Mouse (Mus musculus) embryonic fibroblast, embryonic 13.5 days (primary cell): ENCODE results near the gene Slco1a6. TPM values are rescaled to one million over a fixed set of nuclear protein-coding genes. Genes with fewer than 3 reads are reported as not detected.
"Not testable (repeated sequence)": the region's sequence is repeated elsewhere in the genome, so short reads cannot be mapped to it uniquely, and the experiment has no call there.

ENCODE experiments used
- H3K27ac ChIP-seq: 2 replicates; pipeline ENCODE4 v1.5.1; 2012; ENCODE audit warnings: low read length, control low read depth, inconsistent platforms; ENCODE audit not compliant: insufficient read depth
- H3K4me1 ChIP-seq: 2 replicates; pipeline ENCODE4 v1.6.1; 2011; ENCODE audit warnings: low read length; ENCODE audit not compliant: control insufficient read depth, insufficient read depth
- H3K4me3 ChIP-seq: 2 replicates; pipeline ENCODE4 v1.5.1; 2011; ENCODE audit warnings: mild to moderate bottlenecking, control low read depth, low read length; ENCODE audit not compliant: insufficient read depth
- CTCF ChIP-seq: IDR thresholded peaks from 2 replicates; pipeline ENCODE4 v1.5.1; 2011; ENCODE audit warnings: mild to moderate bottlenecking, control low read depth, low read length, moderate library complexity, borderline replicate concordance; ENCODE audit not compliant: insufficient read depth
- POLR2A ChIP-seq: IDR thresholded peaks from 2 replicates; pipeline ENCODE4 v1.6.1; 2011; ENCODE audit warnings: low read depth, mild to moderate bottlenecking, control low read depth, low read length, moderate library complexity
- polyA plus RNA-seq: library from polyadenylated mRNA; stranded (reverse); fragments of >200 nt; gene quantifications from 2 replicates; pipeline ENCODE4 v1.2.4, GENCODE M21; 2011; ENCODE audit warnings: low read depth; ENCODE audit not compliant: missing spikeins, insufficient read length

Slco1a6 gene
- polyA plus RNA-seq, 1 experiment = not detected

GRCm38 (mm10) chr6:142185868-142186415 lies 22.4 kb downstream of the Slco1a6 start:
- no peak for TF ChIP-seq CTCF
- no peak for TF ChIP-seq POLR2A
- Histone ChIP-seq H3K4me1 (no peaks in the 10 kb centered on the region), H3K27ac (peak overlapping the region; percentile 38), H3K4me3 (no peak overlapping the region)

- Histone ChIP-seq H3K4me3 (no peak overlapping the region), H3K27ac (no peak overlapping the region), H3K4me1 (no peaks in the 10 kb centered on the region)
- TF ChIP-seq CTCF (no peak), POLR2A (no peak)
These were observed 44.9 kb downstream of the Slco1a6 start for GRCm38 (mm10) chr6:142163406-142163805.

GRCm38 (mm10) chr6:142161171-142161570 lies 47.1 kb downstream of the Slco1a6 start:
- Histone ChIP-seq H3K27ac (no peak overlapping the region), H3K4me1 (no peaks in the 10 kb centered on the region), H3K4me3 (no peak overlapping the region)
- TF ChIP-seq CTCF (no peak), POLR2A (no peak)

- not testable (repeated sequence) for H3K4me1 ChIP-seq, H3K27ac ChIP-seq, H3K4me3 ChIP-seq
These were observed 54.2 kb downstream of the Slco1a6 start for GRCm38 (mm10) chr6:142154081-142154480.

GRCm38 (mm10) chr6:142148371-142148770 lies 60.0 kb downstream of the Slco1a6 start:
- H3K27ac ChIP-seq = no peak overlapping the region
- TF ChIP-seq CTCF (no peak), POLR2A (no peak)
- H3K4me3 ChIP-seq = no peak overlapping the region
- H3K4me1 ChIP-seq = no peaks in the 10 kb centered on the region

- TF ChIP-seq POLR2A = no peak
- no peak for TF ChIP-seq CTCF
These were observed 96.5 kb downstream of the Slco1a6 start for GRCm38 (mm10) chr6:142111667-142112305.

GRCm38 (mm10) chr6:142091126-142091525 lies 117.2 kb downstream of the Slco1a6 start:
- Histone ChIP-seq H3K4me1 (no peaks in the 10 kb centered on the region), H3K27ac (no peak overlapping the region), H3K4me3 (no peak overlapping the region)
- TF ChIP-seq POLR2A (no peak), CTCF (no peak)

More at GRCm38 (mm10) chr6:142111667-142112305, 96.5 kb downstream of the Slco1a6 start:
- no peaks in the 10 kb centered on the region for H3K4me1 ChIP-seq
- H3K27ac ChIP-seq = no peak overlapping the region
- no peak overlapping the region for H3K4me3 ChIP-seq

- H3K4me3 ChIP-seq = not testable (repeated sequence)
These were observed 150.0 kb downstream of the Slco1a6 start for GRCm38 (mm10) chr6:142058281-142058680.

GRCm38 (mm10) chr6:142047689-142048088 lies 160.6 kb downstream of the Slco1a6 start:
- Histone ChIP-seq H3K4me3 (no peak overlapping the region), H3K27ac (no peak overlapping the region), H3K4me1 (no peaks in the 10 kb centered on the region)
- TF ChIP-seq CTCF (no peak), POLR2A (no peak)

More at GRCm38 (mm10) chr6:142058281-142058680, 150.0 kb downstream of the Slco1a6 start:
- not testable (repeated sequence) for H3K27ac ChIP-seq, H3K4me1 ChIP-seq

- Histone ChIP-seq H3K4me3 (no peak overlapping the region), H3K27ac (no peak overlapping the region), H3K4me1 (no peaks in the 10 kb centered on the region)
- TF ChIP-seq CTCF = no peak
- no peak for TF ChIP-seq POLR2A
These were observed 162.6 kb downstream of the Slco1a6 start for GRCm38 (mm10) chr6:142045746-142046145.

- H3K4me1 ChIP-seq = no peaks in the 10 kb centered on the region
- H3K27ac ChIP-seq = no peak overlapping the region
- H3K4me3 ChIP-seq = no peak overlapping the region
- no peak for TF ChIP-seq CTCF
These were observed 166.4 kb downstream of the Slco1a6 start for GRCm38 (mm10) chr6:142041896-142042295.
